Mouse (Mus musculus): Measurements from ENCODE around the gene Col24a1. TPM values are rescaled to one million over a fixed set of nuclear protein-coding genes. Genes with fewer than 3 reads are reported as not detected.

Gene Col24a1
- total and polyA plus RNA-seq, 2 experiments from 2014 or later, result 0.35 to 11.7 TPM

DNA sequence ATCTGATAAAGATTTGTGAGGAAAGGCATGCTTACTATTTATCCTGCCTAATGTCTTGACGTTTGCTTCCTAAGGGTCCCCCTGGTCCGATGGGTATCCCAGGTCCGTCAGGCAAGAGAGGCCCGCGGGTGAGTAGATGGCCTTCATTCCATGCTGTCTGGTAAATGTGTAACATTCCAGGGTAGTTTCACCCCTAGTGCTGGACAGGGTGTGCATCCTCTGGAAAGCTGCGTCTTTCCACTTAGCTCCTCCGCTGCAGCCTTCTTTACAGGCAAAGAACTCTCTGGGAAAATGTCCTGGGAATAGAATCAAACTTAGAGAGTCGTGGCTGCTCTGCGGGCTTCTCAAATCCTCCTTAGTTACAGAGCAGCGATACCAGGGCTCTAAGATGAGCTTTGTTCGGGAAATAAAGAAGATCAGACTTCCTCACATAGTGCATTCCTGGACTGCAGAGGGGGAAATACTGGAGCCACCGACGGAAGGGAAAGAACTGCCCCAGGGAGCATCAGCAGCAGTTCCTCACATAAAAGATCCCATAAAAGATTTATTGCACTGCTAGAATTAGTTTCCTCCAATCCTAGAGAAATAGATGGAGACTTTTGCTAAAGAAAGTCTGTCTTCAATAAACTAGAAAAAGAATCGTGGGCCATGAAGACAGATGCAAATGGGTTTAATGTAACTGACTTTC, 28.5 kb downstream of the Col24a1 start:
- Histone ChIP-seq H3K4me1 (ENCODE audit: insufficient read depth) (no peaks in the 10 kb centered on the region), H3K4me3 (ENCODE audit: low read depth, low read length) (no peak overlapping the region), H3K9ac (no peak overlapping the region), H3K4me2 (ENCODE audit: low read depth) (no peak overlapping the region), H3K27me3 (ENCODE audit: insufficient read depth, low read length) (no peaks in the 10 kb centered on the region), H3K9me3 (ENCODE audit: low read length) (no peaks in the 10 kb centered on the region), H3K36me3 (ENCODE audit: insufficient read depth) (no peaks in the 10 kb centered on the region), H3K27ac (ENCODE audit: low read depth, low read length) (no peak overlapping the region)
- no peak for DNase-seq
- 67% methylated on average over 14 of the region's 14 CpGs for WGBS
- no peak for TF ChIP-seq CTCF (IDR thresholded peaks at IDR 0.05; ENCODE audit: low read depth)
- no peak for ATAC-seq

DNA sequence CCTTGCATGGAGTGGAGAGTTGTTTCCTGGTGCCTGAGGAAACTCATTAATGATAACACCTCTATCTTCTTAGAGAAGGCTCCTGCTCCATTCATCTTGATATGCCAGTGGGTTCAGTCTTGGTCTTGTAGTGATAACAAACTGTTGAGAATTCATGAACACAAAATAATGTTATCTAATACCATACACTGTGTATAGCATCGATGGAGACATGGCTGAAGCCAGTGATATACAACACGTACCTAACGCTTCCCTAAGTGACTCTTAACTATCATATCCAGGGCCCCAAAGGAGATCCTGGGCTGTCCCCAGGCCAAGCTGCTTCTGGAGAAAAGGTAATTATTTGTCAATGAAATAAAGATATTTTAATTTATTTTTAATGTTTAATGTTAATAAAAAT, 33.1 kb downstream of the Col24a1 start:
- Histone ChIP-seq H3K4me3 (ENCODE audit: low read depth, low read length) (no peak overlapping the region), H3K9ac (no peak overlapping the region), H3K4me2 (ENCODE audit: low read depth) (no peak overlapping the region), H3K36me3 (ENCODE audit: insufficient read depth) (no peaks in the 10 kb centered on the region), H3K27me3 (ENCODE audit: insufficient read depth, low read length) (no peaks in the 10 kb centered on the region), H3K9me3 (ENCODE audit: low read length) (no peaks in the 10 kb centered on the region), H3K4me1 (ENCODE audit: insufficient read depth) (no peaks in the 10 kb centered on the region), H3K27ac (ENCODE audit: low read depth, low read length) (no peak overlapping the region)
- TF ChIP-seq CTCF (IDR thresholded peaks at IDR 0.05; ENCODE audit: low read depth), result no peak
- WGBS, result 93% methylated on average over 3 of the region's 3 CpGs
- ATAC-seq (no peak), DNase-seq (no peak)

DNA sequence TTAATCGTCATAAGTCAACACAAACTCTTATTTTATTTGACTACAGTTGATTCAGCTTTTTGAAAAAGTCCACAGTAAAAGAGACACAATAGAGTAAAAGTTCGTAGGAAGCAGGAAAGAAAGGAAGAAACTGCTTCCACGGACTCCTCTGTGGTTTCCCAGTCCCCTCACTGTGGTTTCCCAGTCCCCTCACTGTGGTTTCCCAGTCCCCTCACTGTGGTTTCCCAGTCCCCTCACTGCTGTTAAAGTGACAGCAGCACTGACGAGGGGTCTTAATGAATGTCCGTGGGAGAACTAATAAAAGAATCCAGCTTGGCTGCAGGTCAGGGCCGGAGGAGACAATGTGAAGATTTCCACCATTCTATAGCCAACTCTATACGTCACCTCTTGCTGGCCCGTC, 39.4 kb downstream of the Col24a1 start:
- ATAC-seq (no peak), DNase-seq (no peak)
- H3K4me2 ChIP-seq (ENCODE audit: low read depth), result no peak overlapping the region
- H3K4me1 ChIP-seq (ENCODE audit: insufficient read depth), result no peaks in the 10 kb centered on the region
- H3K4me3 ChIP-seq (ENCODE audit: low read depth, low read length), result no peak overlapping the region
- H3K9ac ChIP-seq, result no peak overlapping the region
- no peaks in the 10 kb centered on the region for H3K36me3 ChIP-seq (ENCODE audit: insufficient read depth)
- TF ChIP-seq CTCF (IDR thresholded peaks at IDR 0.05; ENCODE audit: low read depth), result no peak
- WGBS, result 60% methylated on average over 8 of the region's 8 CpGs
- no peak overlapping the region for H3K27ac ChIP-seq (ENCODE audit: low read depth, low read length)
- H3K9me3 ChIP-seq (ENCODE audit: low read length), result no peaks in the 10 kb centered on the region
- no peaks in the 10 kb centered on the region for H3K27me3 ChIP-seq (ENCODE audit: insufficient read depth, low read length)

DNA sequence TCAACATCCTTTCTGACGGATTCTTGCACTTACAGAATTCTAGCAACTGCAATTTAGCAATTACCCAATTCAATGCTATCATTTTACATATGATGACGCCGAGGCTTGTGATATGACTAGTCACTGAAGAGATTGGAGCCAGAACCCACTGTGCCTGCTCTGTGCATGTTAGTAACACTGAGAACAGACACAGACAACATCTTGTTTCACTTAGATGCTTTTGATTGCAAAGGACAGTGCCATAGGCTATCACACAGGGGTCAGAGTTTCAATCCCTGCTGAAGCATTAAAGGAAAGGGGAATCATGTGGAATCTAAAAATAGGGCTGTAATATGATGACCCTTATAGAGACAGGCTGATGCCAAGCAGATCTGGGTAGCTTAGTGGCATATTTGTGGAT, 41.8 kb downstream of the Col24a1 start:
- H3K36me3 ChIP-seq (ENCODE audit: insufficient read depth), result no peaks in the 10 kb centered on the region
- H3K4me3 ChIP-seq (ENCODE audit: low read depth, low read length), result no peak overlapping the region
- H3K4me2 ChIP-seq (ENCODE audit: low read depth), result no peak overlapping the region
- no peaks in the 10 kb centered on the region for H3K27me3 ChIP-seq (ENCODE audit: insufficient read depth, low read length)
- no peak for TF ChIP-seq CTCF (IDR thresholded peaks at IDR 0.05; ENCODE audit: low read depth)
- WGBS, result 76% methylated on average over 3 of the region's 3 CpGs
- no peaks in the 10 kb centered on the region for H3K4me1 ChIP-seq (ENCODE audit: insufficient read depth)
- no peak overlapping the region for H3K9ac ChIP-seq
- DNase-seq (no peak), ATAC-seq (no peak)
- H3K9me3 ChIP-seq (ENCODE audit: low read length), result no peaks in the 10 kb centered on the region
- no peak overlapping the region for H3K27ac ChIP-seq (ENCODE audit: low read depth, low read length)

DNA sequence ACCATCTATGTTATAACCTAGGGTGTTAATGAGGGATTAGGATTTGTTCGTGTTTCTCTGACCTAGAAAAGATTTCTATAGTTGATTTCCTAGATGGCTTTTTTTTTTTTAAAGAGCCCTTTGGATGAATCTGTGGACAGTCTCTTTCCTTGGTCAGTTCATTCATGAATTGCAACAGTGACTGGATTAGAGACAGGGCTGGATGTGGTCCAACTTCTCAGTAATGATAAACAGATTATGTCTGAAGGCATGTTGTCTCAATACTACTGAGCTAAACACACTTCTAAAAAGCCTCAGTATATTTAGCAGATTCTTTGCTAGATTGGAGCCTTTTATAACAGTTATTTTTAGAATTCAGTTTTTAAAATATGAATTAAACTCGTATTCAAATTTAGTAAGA, 44.9 kb downstream of the Col24a1 start:
- Histone ChIP-seq H3K27me3 (ENCODE audit: insufficient read depth, low read length) (no peaks in the 10 kb centered on the region), H3K9ac (no peak overlapping the region), H3K27ac (ENCODE audit: low read depth, low read length) (no peak overlapping the region), H3K9me3 (ENCODE audit: low read length) (no peaks in the 10 kb centered on the region), H3K4me3 (ENCODE audit: low read depth, low read length) (no peak overlapping the region), H3K4me1 (ENCODE audit: insufficient read depth) (no peaks in the 10 kb centered on the region), H3K36me3 (ENCODE audit: insufficient read depth) (no peaks in the 10 kb centered on the region), H3K4me2 (ENCODE audit: low read depth) (no peak overlapping the region)
- 36% methylated on average over 2 of the region's 2 CpGs for WGBS
- DNase-seq (no peak), ATAC-seq (no peak)
- TF ChIP-seq CTCF (IDR thresholded peaks at IDR 0.05; ENCODE audit: low read depth), result no peak

DNA sequence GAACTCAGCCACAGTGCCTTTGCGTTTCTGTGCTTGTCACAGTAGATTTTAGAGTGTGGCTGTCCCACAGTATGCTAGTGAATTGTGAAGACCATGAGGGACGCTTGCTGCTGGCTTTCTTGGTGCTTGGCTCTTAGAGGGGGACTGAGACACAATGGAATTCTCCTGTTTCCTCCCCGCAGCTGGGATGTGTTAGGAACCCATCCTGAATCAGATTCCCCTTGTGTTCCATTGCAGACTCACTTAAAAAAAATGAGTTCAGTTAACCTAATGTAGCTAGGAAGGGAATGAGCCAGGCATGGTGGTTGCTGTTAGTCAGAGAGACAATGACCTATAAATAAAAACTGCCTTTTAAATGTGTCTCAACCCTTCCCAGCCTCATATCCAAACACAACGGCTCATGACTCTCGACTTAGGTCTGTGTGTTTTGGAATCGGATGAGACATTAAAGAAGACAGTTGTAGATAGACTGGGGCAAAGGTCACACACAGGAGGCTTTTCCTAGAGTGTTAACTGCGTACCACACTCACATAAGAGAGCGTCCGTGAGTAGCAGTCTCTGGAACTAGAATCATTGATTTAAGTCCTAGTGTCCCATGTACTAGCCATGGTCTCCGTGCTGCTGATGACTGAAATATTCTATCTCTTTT, 47.7 kb downstream of the Col24a1 start:
- no peak overlapping the region for H3K9ac ChIP-seq
- no peaks in the 10 kb centered on the region for H3K36me3 ChIP-seq (ENCODE audit: insufficient read depth)
- TF ChIP-seq CTCF (IDR thresholded peaks at IDR 0.05; ENCODE audit: low read depth), result no peak
- no peak overlapping the region for H3K27ac ChIP-seq (ENCODE audit: low read depth, low read length)
- ATAC-seq, result no peak
- H3K4me1 ChIP-seq (ENCODE audit: insufficient read depth), result no peaks in the 10 kb centered on the region
- no peak overlapping the region for H3K4me2 ChIP-seq (ENCODE audit: low read depth)
- H3K9me3 ChIP-seq (ENCODE audit: low read length), result no peaks in the 10 kb centered on the region
- no peak for DNase-seq
- 87% methylated on average over 10 of the region's 10 CpGs for WGBS
- no peaks in the 10 kb centered on the region for H3K27me3 ChIP-seq (ENCODE audit: insufficient read depth, low read length)
- no peak overlapping the region for H3K4me3 ChIP-seq (ENCODE audit: low read depth, low read length)

DNA sequence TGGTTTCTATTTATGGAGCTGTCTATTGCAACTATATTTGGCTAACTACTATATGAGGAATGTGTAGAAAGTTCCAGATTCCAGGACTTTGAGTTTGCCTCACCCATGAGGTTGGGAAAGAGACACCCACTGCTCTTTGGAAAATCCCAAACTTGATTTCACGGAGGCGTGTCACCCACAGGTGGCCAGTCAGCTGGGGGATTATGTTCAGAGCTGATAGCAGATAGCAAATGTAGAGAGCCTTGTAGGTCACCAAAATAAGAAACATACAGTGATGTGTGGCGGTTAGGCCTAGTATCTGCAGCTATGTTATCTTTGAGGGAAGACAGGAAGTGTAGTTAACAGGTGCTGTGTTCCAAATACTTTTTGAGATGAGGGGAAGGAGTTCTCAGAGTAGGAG, 56.4 kb downstream of the Col24a1 start:
- Histone ChIP-seq H3K27ac (ENCODE audit: low read depth, low read length) (no peak overlapping the region), H3K36me3 (ENCODE audit: insufficient read depth) (no peaks in the 10 kb centered on the region), H3K9me3 (ENCODE audit: low read length) (no peaks in the 10 kb centered on the region), H3K27me3 (ENCODE audit: insufficient read depth, low read length) (no peaks in the 10 kb centered on the region), H3K4me3 (ENCODE audit: low read depth, low read length) (no peak overlapping the region), H3K4me1 (ENCODE audit: insufficient read depth) (no peaks in the 10 kb centered on the region), H3K4me2 (ENCODE audit: low read depth) (no peak overlapping the region), H3K9ac (no peak overlapping the region)
- ATAC-seq, result no peak
- DNase-seq, result no peak
- 92% methylated on average over 3 of the region's 3 CpGs for WGBS
- TF ChIP-seq CTCF (IDR thresholded peaks at IDR 0.05; ENCODE audit: low read depth), result no peak
